Mouse (Mus musculus) brain, embryonic 18.5 days (tissue): Measurements from ENCODE around the gene Neu1.
"Not testable (repeated sequence)": the region's sequence is repeated elsewhere in the genome, so short reads cannot be mapped to it uniquely, and the experiment has no call there.

Source experiments
- DNase-seq: peaks from one replicate; pipeline ENCODE4 v3.0.0-alpha.2; 2012; ENCODE audit warnings: low read depth, low spot score

The Neu1 gene

DNA sequence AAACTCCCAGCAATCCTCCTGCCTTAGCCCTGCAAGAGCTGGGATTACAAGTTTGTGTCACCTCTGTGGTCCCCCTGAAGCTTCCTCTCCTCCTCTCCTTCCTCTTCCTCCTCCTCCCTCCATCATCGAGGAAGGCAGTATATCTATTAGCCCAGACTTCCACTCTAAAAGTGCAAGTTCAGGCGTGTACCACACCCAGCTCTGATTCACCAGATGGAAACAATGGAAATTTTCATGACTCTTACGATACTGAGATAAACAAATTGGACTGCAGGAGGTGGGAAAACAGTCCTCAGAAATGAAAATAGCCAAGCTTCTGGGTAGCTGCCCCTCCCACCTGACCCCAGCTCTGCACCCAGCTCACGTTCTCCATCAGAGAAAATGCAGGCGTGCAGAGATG lies 34.6 kb downstream of the Neu1 start:
- DNase-seq, result no peak

- DNase-seq, result not testable (repeated sequence)
These were observed 38.8 kb downstream of the Neu1 start, which contains the start of gene Gm20481 for GRCm38 (mm10) chr17:34969822-34970221. Gene Gm20481 (plus strand): TSS chr17:34969912.

DNA sequence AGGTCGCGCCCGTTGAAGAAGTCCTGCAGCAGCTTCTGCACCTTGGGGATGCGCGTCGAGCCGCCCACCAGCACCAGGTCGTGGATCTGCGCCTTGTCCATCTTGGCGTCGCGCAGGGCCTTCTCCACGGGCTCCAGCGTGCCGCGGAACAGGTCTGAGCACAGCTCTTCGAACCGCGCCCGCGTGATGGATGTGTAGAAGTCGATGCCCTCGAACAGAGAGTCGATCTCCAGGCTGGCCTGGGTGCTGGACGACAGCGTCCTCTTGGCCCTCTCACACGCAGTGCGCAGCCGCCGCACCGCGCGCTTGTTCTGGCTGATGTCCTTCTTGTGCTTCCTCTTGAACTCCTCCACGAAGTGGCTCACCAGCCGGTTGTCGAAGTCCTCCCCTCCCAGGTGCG lies 39.8 kb downstream of the Neu1 start:
- not testable (repeated sequence) for DNase-seq

DNA sequence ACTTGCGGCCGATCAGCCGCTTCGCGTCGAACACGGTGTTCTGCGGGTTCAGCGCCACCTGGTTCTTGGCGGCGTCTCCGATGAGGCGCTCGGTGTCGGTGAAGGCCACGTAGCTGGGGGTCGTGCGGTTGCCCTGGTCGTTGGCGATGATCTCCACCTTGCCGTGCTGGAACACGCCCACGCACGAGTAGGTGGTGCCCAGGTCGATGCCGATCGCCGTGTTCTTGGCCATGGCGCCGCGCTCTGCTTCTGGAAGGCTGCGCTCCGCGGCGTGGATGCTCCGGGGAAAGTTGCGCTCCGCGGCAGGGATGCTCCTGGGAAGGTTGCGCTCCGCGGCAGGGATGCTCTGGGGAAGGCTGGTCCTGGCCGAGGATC lies 40.6 kb downstream of the Neu1 start:
- not testable (repeated sequence) for DNase-seq

DNA sequence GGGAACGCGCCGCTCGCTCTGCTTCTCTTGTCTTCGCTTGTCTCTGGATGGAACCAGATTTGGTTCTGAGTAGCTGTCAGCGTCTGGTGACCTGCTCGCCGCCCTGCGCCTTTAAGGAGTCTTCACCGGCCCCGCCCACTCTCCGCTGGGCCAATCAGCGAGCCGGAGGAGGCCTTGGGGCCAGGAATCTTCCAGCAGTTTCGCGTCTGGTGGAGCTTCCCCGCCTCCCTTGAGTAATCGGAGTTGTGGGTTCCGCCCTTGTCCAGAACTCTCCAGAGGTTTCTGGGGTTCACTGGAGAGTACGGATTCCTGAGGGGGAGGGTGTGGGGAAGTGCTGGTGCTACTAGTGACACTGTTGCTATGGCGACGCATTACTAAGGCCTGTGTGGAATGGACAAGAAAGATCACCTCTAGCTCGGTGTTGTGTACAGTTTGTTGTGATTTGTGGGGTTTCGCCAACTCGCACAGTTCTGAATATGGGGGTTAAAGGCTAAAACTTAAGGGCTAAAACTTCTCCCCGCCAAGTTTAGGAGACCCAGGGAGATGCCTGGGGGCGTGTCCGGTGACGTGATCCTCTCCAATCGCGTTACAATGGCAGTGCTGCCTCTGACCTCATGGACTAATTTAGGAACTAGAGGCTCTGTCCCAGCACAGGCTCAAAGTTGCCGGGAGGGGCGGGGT lies 41.2 kb downstream of the Neu1 start, which contains the start of the genes Hspa1a and Hspa1l:
Gene Hspa1a, minus strand, starts transcription at position 88 of the 681 bp plus-strand sequence.
Gene Hspa1l, plus strand, starts transcription at position 635 of the 681 bp plus-strand sequence.
- DNase-seq, result not testable (repeated sequence)

- no peak for DNase-seq
These were observed 44.8 kb downstream of the Neu1 start for GRCm38 (mm10) chr17:34975581-34976492.

DNA sequence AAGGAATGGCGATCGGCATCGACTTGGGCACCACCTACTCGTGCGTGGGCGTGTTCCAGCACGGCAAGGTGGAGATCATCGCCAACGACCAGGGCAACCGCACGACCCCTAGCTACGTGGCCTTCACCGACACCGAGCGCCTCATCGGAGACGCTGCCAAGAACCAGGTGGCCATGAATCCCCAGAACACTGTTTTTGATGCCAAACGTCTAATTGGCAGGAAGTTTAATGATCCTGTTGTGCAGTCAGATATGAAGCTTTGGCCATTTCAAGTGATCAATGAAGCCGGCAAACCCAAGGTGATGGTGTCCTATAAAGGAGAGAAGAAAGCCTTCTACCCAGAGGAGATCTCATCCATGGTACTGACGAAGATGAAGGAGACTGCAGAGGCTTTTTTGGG lies 45.9 kb downstream of the Neu1 start:
- no peak for DNase-seq

- no peak for DNase-seq
These were observed 47.2 kb downstream of the Neu1 start for GRCm38 (mm10) chr17:34978239-34978638.

DNA sequence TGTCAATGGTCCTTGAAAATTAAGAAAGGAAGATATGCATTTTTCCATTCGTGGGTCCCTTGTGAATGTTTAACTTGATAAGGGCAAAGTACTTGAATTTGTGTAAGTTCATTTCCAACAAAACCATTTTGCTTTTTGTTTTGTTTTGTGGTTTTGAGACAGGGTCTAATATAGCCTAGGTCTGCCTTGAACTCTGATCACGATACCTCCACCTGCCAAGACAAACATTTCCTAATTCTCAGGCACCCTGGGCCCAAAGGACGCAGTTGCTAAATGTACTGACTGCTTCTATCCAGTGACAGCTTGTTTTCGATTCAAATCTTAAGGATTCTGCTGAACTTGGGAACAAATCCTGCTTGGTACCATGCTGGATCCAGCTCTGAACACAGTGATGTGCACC lies 48.6 kb downstream of the Neu1 start:
- DNase-seq, result no peak

DNA sequence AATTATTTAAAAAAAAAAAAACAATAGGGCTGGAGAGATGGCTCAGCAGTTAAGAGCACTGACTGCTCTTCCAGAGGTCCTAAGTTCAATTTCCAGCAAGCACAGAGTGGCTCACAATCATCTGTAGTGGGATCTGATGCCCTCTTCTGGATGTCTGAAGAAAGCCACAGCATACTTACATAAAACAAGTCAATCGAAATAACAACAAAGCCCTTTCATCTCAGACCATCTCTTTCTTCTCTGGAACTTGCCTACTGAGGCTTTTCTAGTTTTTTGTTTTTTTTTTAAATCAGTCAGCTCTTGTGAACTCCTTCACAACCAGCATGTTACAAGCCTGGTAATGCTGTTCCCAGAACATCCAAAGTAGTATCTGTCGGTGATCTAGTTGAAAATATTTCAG lies 49.6 kb downstream of the Neu1 start:
- DNase-seq, result no peak

DNA sequence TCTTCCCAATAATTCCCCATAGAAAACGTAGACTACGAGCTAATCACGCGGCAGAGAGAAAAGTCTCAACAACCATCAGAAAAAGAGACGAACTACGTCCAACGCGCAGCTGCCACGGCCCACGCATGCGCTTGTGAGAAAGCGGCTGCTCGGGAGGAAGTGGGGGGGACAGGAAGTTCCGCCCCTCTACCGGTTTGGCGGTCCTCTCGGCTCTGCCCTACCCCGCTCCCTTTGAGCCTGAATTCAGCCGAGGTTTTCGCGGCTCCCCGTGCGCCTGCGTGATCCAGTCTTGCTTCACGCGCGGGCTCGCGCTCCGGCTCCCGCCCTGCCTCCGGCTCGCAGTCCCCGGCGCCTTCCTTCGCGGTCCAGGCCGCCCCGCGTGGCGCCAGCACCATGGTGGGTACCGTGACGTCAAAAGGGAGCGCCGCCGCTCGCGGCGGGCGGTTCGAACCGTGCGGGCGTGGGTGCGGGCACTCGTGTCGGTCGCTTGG lies 50.7 kb downstream of the Neu1 start, which contains the start of gene Lsm2:
Gene Lsm2, plus strand, starts transcription at position 173 of the 491 bp plus-strand sequence.
- DNase-seq, result peak; percentile 90

- DNase-seq, result no peak
These were observed 51.3 kb downstream of the Neu1 start for GRCm38 (mm10) chr17:34982328-34982727.

- no peak for DNase-seq
These were observed 53.2 kb downstream of the Neu1 start for GRCm38 (mm10) chr17:34984218-34984617.
